Mouse (Mus musculus) lung, embryonic 14.5 days (tissue): ENCODE results near the gene Aldoart1. TPM values are rescaled to one million over a fixed set of nuclear protein-coding genes. Genes with fewer than 3 reads are reported as not detected.

Source experiments
- ATAC-seq: fragments of 200-750 bp; cut with Nextera tagmentation; 2 replicates; pipeline ENCODE4 v1.8.0; 2017; ENCODE audit warnings: mild to moderate bottlenecking, moderate TSS enrichment, moderate library complexity; ENCODE audit not compliant: insufficient read depth
- DNase-seq: peaks from one replicate; pipeline ENCODE4 v3.0.0-alpha.2; 2015
- H3K27ac ChIP-seq: fragments of 300-500 bp; sonication (generic); 2 replicates; pipeline ENCODE4 v1.5.1; 2014; ENCODE audit warnings: low read depth, mild to moderate bottlenecking, moderate library complexity
- H3K27me3 ChIP-seq: fragments of 300-500 bp; sonication (generic); 2 replicates; pipeline ENCODE4 v1.6.1; 2014; ENCODE audit warnings: low read length, control low read depth; ENCODE audit not compliant: insufficient read depth
- H3K36me3 ChIP-seq: fragments of 300-500 bp; sonication (generic); 2 replicates; pipeline ENCODE4 v1.6.1; 2014; ENCODE audit warnings: control low read depth; ENCODE audit not compliant: insufficient read depth
- H3K4me1 ChIP-seq: fragments of 300-500 bp; sonication (generic); 2 replicates; pipeline ENCODE4 v1.6.1; 2014; ENCODE audit warnings: antibody characterized with exemption, control low read depth; ENCODE audit not compliant: insufficient read depth
- H3K4me2 ChIP-seq: fragments of 300-500 bp; sonication (generic); 2 replicates; pipeline ENCODE4 v1.6.1; 2014; ENCODE audit warnings: mild to moderate bottlenecking
- H3K4me3 ChIP-seq: fragments of 300-500 bp; sonication (generic); 2 replicates; pipeline ENCODE4 v1.5.1; 2014; ENCODE audit warnings: low read depth, low read length
- H3K9ac ChIP-seq: fragments of 300-500 bp; sonication (generic); 2 replicates; pipeline ENCODE4 v1.6.1; 2014
- H3K9me3 ChIP-seq: fragments of 300-500 bp; sonication (generic); 2 replicates; pipeline ENCODE4 v1.6.1; 2016; ENCODE audit warnings: low read depth, low read length, control low read depth
- CTCF ChIP-seq: IDR thresholded peaks from 2 replicates; pipeline ENCODE4 v1.5.1; 2016; ENCODE audit warnings: antibody characterized with exemption, low read depth
- WGBS: fragments of 180-500 bp; shearing (Covaris S2); extraction: QIAGEN DNeasy Blood & Tissue Kit; methylation state at CpG from one replicate; pipeline ENCODE4 v1.1.7; 2014; 5-methylcytosine and 5-hydroxymethylcytosine counted together
- polyA plus RNA-seq: library from polyadenylated mRNA; unstranded; fragments of >200 nt; fragmentation: Nextera tagmentation; extraction: Ambion mirVana; gene quantifications from 2 replicates; pipeline ENCODE4 v1.2.1, GENCODE M21; 2014

The Aldoart1 gene
- polyA plus RNA-seq, 1 experiment from 2014 or later, result not detected

GRCm38 (mm10) chr4:72800816-72801215 lies 51.6 kb downstream of the Aldoart1 start:
- no peak for TF ChIP-seq CTCF

More at GRCm38 (mm10) chr4:72800816-72801215, 51.6 kb downstream of the Aldoart1 start:
- Histone ChIP-seq H3K4me1 (no peaks in the 10 kb centered on the region), H3K4me2 (no peak overlapping the region), H3K9ac (no peak overlapping the region), H3K9me3 (no peaks in the 10 kb centered on the region), H3K27me3 (no peaks in the 10 kb centered on the region), H3K4me3 (no peak overlapping the region), H3K27ac (no peak overlapping the region), H3K36me3 (no peaks in the 10 kb centered on the region)
- no peak for ATAC-seq
- WGBS, result 70% methylated on average over 1 of the region's 1 CpGs
- no peak for DNase-seq
